Mouse (Mus musculus) layer of hippocampus, adult 9-10 months (tissue): ENCODE measurements around the gene Tgfb2.

Experiments used
- DNase-seq: peaks from one replicate; pipeline ENCODE4 v3.0.0; 2022; ENCODE audit warnings: low spot score

The Tgfb2 gene

GRCm38 (mm10) chr1:186705915-186706248 is at the start of gene Tgfb2:
Tgfb2 (minus strand) TSS chr1:186705989.
- DNase-seq, result no peak

GRCm38 (mm10) chr1:186749675-186750283 is 44.0 kb upstream of the Tgfb2 start:
- no peak for DNase-seq

GRCm38 (mm10) chr1:186748724-186749653 is 43.2 kb upstream of the Tgfb2 start, which contains the start of gene Rrp15:
Rrp15 (minus strand) TSS chr1:186749358.
- peak; percentile 48 for DNase-seq

- DNase-seq, result no peak
Measured at GRCm38 (mm10) chr1:186739828-186740227, 34.0 kb upstream of the Tgfb2 start.

- DNase-seq, result no peak
Measured at GRCm38 (mm10) chr1:186735537-186735936, 29.7 kb upstream of the Tgfb2 start.

- DNase-seq, result no peak
Measured at GRCm38 (mm10) chr1:186733052-186733451, 27.3 kb upstream of the Tgfb2 start.

GRCm38 (mm10) chr1:186728778-186729177 is 23.0 kb upstream of the Tgfb2 start:
- no peak for DNase-seq

- DNase-seq, result no peak
Measured at GRCm38 (mm10) chr1:186726117-186726516, 20.3 kb upstream of the Tgfb2 start.

GRCm38 (mm10) chr1:186722299-186722698 is 16.5 kb upstream of the Tgfb2 start:
- DNase-seq, result no peak

- peak; percentile 76 for DNase-seq
Measured at GRCm38 (mm10) chr1:186721846-186722245, 16.1 kb upstream of the Tgfb2 start.

- DNase-seq, result no peak
Measured at GRCm38 (mm10) chr1:186721166-186721565, 15.4 kb upstream of the Tgfb2 start.

- no peak for DNase-seq
Measured at GRCm38 (mm10) chr1:186719708-186720107, 13.9 kb upstream of the Tgfb2 start.

GRCm38 (mm10) chr1:186718881-186719280 is 13.1 kb upstream of the Tgfb2 start:
- DNase-seq, result no peak

GRCm38 (mm10) chr1:186714980-186715896 is 9.4 kb upstream of the Tgfb2 start:
- no peak for DNase-seq

- no peak for DNase-seq
Measured at GRCm38 (mm10) chr1:186714215-186714614, 8.4 kb upstream of the Tgfb2 start.

GRCm38 (mm10) chr1:186712802-186713471 is 7.1 kb upstream of the Tgfb2 start:
- DNase-seq, result no peak

GRCm38 (mm10) chr1:186705203-186705914 is 430 bp downstream of the Tgfb2 start:
- DNase-seq, result no peak

GRCm38 (mm10) chr1:186703980-186704701 is 1.6 kb downstream of the Tgfb2 start:
- no peak for DNase-seq

- DNase-seq, result no peak
Measured at GRCm38 (mm10) chr1:186703256-186703979, 2.4 kb downstream of the Tgfb2 start.
